Mouse (Mus musculus): ENCODE data around the gene Rnaset2b. TPM values are rescaled to one million over a fixed set of nuclear protein-coding genes. Genes with fewer than 3 reads are reported as not detected.
"Not testable (repeated sequence)": the region's sequence is repeated elsewhere in the genome, so short reads cannot be mapped to it uniquely, and the experiment has no call there.

Gene Rnaset2b
- total and polyA plus RNA-seq, 3 experiments: 163 to 196 (median 166) TPM

- peak within 1 kb of the TSS; percentile 92 for H3K9ac ChIP-seq (ENCODE audit: low read depth, low read length)
- H3K36me3 ChIP-seq (ENCODE audit: control insufficient read depth, insufficient read depth, low read length); intact Hi-C loops (cut with DNase I); H3K79me2 ChIP-seq (replicated peaks; ENCODE audit: control insufficient read depth, insufficient read depth, low read length); H3K4me1 ChIP-seq (ENCODE audit: control insufficient read depth, insufficient read depth, low read length); H3K27me3 ChIP-seq (ENCODE audit: control insufficient read depth, insufficient read depth, low read length): not testable (repeated sequence)
- H3K4me3 ChIP-seq: peak within 1 kb of the TSS; percentile 69
- DNase-seq: peak; percentile 81 to 87
- H3K27ac ChIP-seq: peak within 1 kb of the TSS; percentile 70
- 2% methylated on average over 46 of the region's 68 CpGs for WGBS
Measured at GRCm38 (mm10) chr17:6978287-6979248, 8.1 kb downstream of the Rnaset2b start, which contains the start of gene Gm49721. Gm49721 (plus strand) TSS chr17:6978904.

- H3K79me2 ChIP-seq (replicated peaks; ENCODE audit: control insufficient read depth, insufficient read depth, low read length); intact Hi-C loops (cut with DNase I); H3K27me3 ChIP-seq (ENCODE audit: control insufficient read depth, insufficient read depth, low read length); H3K27ac ChIP-seq; H3K4me1 ChIP-seq (ENCODE audit: control insufficient read depth, insufficient read depth, low read length); DNase-seq; H3K36me3 ChIP-seq (ENCODE audit: control insufficient read depth, insufficient read depth, low read length): not testable (repeated sequence)
- peak overlapping the region; percentile 69; the same call in 1 of the 2 replicates for H3K4me3 ChIP-seq
- peak overlapping the region; percentile 63 for H3K9ac ChIP-seq (ENCODE audit: low read depth, low read length)
- 16% methylated on average over 5 of the region's 5 CpGs for WGBS
Measured at GRCm38 (mm10) chr17:6979380-6979779, 8.9 kb downstream of the Rnaset2b start.

- intact Hi-C loops (cut with DNase I); H3K27ac ChIP-seq; H3K9ac ChIP-seq (ENCODE audit: low read depth, low read length); DNase-seq; H3K79me2 ChIP-seq (replicated peaks; ENCODE audit: control insufficient read depth, insufficient read depth, low read length); H3K27me3 ChIP-seq (ENCODE audit: control insufficient read depth, insufficient read depth, low read length); H3K4me1 ChIP-seq (ENCODE audit: control insufficient read depth, insufficient read depth, low read length); H3K36me3 ChIP-seq (ENCODE audit: control insufficient read depth, insufficient read depth, low read length); H3K4me3 ChIP-seq: not testable (repeated sequence)
- 91% methylated on average over 5 of the region's 8 CpGs for WGBS
Measured at GRCm38 (mm10) chr17:6980144-6980543, 9.7 kb downstream of the Rnaset2b start.

GRCm38 (mm10) chr17:6986118-6986517 lies 15.7 kb downstream of the Rnaset2b start:
- DNase-seq; H3K36me3 ChIP-seq (ENCODE audit: control insufficient read depth, insufficient read depth, low read length); H3K9ac ChIP-seq (ENCODE audit: low read depth, low read length); H3K4me1 ChIP-seq (ENCODE audit: control insufficient read depth, insufficient read depth, low read length); intact Hi-C loops (cut with DNase I); H3K27me3 ChIP-seq (ENCODE audit: control insufficient read depth, insufficient read depth, low read length); H3K4me3 ChIP-seq; H3K79me2 ChIP-seq (replicated peaks; ENCODE audit: control insufficient read depth, insufficient read depth, low read length); H3K27ac ChIP-seq: not testable (repeated sequence)
- WGBS: 89% methylated on average over 1 of the region's 1 CpGs

GRCm38 (mm10) chr17:6995504-6995903 lies 25.1 kb downstream of the Rnaset2b start:
- H3K79me2 ChIP-seq (replicated peaks; ENCODE audit: control insufficient read depth, insufficient read depth, low read length); H3K27ac ChIP-seq; H3K36me3 ChIP-seq (ENCODE audit: control insufficient read depth, insufficient read depth, low read length); H3K4me3 ChIP-seq; intact Hi-C loops (cut with DNase I); H3K27me3 ChIP-seq (ENCODE audit: control insufficient read depth, insufficient read depth, low read length); H3K9ac ChIP-seq (ENCODE audit: low read depth, low read length); H3K4me1 ChIP-seq (ENCODE audit: control insufficient read depth, insufficient read depth, low read length); DNase-seq: not testable (repeated sequence)
- no CpG with 5 or more reads among the region's 6 CpGs for WGBS

- H3K4me3 ChIP-seq; intact Hi-C loops (cut with DNase I): not testable (repeated sequence)
- 86% methylated on average over 8 of the region's 8 CpGs for WGBS
Measured at GRCm38 (mm10) chr17:6996826-6997225, 26.4 kb downstream of the Rnaset2b start.

GRCm38 (mm10) chr17:6997778-6998490 lies 27.5 kb downstream of the Rnaset2b start:
- H3K27ac ChIP-seq; H3K4me1 ChIP-seq (ENCODE audit: control insufficient read depth, insufficient read depth, low read length); H3K4me3 ChIP-seq; H3K36me3 ChIP-seq (ENCODE audit: control insufficient read depth, insufficient read depth, low read length); intact Hi-C loops (cut with DNase I); DNase-seq; H3K27me3 ChIP-seq (ENCODE audit: control insufficient read depth, insufficient read depth, low read length); H3K79me2 ChIP-seq (replicated peaks; ENCODE audit: control insufficient read depth, insufficient read depth, low read length); H3K9ac ChIP-seq (ENCODE audit: low read depth, low read length): not testable (repeated sequence)
- WGBS: 67% methylated on average over 1 of the region's 7 CpGs

More at GRCm38 (mm10) chr17:6996826-6997225, 26.4 kb downstream of the Rnaset2b start:
- not testable (repeated sequence) for DNase-seq; H3K4me1 ChIP-seq (ENCODE audit: control insufficient read depth, insufficient read depth, low read length); H3K36me3 ChIP-seq (ENCODE audit: control insufficient read depth, insufficient read depth, low read length); H3K27ac ChIP-seq; H3K9ac ChIP-seq (ENCODE audit: low read depth, low read length); H3K27me3 ChIP-seq (ENCODE audit: control insufficient read depth, insufficient read depth, low read length); H3K79me2 ChIP-seq (replicated peaks; ENCODE audit: control insufficient read depth, insufficient read depth, low read length)

DNA sequence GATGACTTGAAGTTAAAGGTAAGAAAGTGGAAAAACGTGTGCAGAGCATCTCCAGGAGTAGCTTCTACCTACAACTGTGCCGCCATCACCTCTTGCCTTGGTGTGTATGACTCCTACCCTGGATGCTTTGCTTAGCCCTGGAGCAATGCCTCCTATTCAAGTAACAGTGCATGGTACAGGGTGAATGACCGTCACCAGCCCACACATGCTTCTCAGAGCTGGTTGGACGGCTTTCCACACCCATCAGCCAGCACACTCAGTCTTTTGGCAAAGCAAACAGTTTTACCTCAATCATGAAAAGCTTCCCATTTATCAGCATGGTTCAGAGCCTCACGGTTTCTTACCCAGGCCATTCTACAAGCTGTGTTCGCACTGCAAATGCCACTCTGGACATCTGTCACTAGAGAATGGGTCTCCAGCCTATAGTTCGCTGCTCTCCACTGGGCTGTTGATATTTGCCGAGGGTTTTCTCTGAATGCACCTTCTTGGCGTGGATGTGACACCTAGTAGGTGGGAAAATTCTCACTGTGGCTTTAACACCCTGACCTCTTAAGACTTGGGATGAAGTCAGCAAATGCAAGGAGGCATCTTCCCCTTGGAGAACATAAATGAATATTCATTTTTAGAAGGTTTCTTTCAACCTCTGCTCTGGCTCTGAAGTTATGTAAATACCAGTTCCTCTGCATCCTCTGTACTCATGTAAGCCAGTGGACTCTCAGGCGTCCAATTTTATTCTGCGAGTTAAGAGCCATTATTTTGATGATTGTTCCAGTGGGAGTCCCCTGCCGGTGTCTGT lies 31.6 kb downstream of the Rnaset2b start:
- H3K79me2 ChIP-seq (replicated peaks; ENCODE audit: control insufficient read depth, insufficient read depth, low read length); H3K4me3 ChIP-seq; H3K36me3 ChIP-seq (ENCODE audit: control insufficient read depth, insufficient read depth, low read length); H3K27me3 ChIP-seq (ENCODE audit: control insufficient read depth, insufficient read depth, low read length); intact Hi-C loops (cut with DNase I); H3K4me1 ChIP-seq (ENCODE audit: control insufficient read depth, insufficient read depth, low read length); H3K9ac ChIP-seq (ENCODE audit: low read depth, low read length); H3K27ac ChIP-seq; DNase-seq: not testable (repeated sequence)
- WGBS: 73% methylated on average over 9 of the region's 12 CpGs

- H3K4me3 ChIP-seq; H3K27ac ChIP-seq; H3K79me2 ChIP-seq (replicated peaks; ENCODE audit: control insufficient read depth, insufficient read depth, low read length); H3K9ac ChIP-seq (ENCODE audit: low read depth, low read length); H3K4me1 ChIP-seq (ENCODE audit: control insufficient read depth, insufficient read depth, low read length); intact Hi-C loops (cut with DNase I); H3K27me3 ChIP-seq (ENCODE audit: control insufficient read depth, insufficient read depth, low read length); H3K36me3 ChIP-seq (ENCODE audit: control insufficient read depth, insufficient read depth, low read length); DNase-seq: not testable (repeated sequence)
- WGBS: no CpG with 5 or more reads among the region's 3 CpGs
Measured at GRCm38 (mm10) chr17:7003392-7003791, 33.0 kb downstream of the Rnaset2b start.

Measured in heart, adult 2 months (tissue).